In the genomic region with DNA sequence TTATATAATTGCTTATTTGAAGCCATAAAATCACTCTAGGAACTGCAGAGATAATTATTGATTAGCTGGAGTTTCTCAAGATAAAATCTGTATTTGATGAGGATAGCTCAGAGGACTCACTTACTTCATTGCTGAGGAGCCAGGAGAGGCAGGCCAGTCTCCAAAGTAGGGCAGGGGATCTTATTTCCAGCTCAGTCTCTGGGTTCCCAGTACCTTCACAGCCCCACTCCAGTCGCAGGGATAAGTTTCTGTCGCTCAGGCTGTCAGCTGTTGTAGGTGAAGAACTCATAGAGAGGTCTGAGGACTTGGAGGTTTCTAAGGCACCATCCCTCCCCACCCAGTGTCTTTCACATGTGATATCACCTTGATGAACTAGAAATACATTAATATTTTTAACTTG, we compare ENCODE assay signal across 16 mouse cellular contexts.
"Had no signal": no experiment of that assay in that cellular context is flagged by ENCODE, and none has a peak within 500 bp of the region (broad histone marks: within the 10 kb centered on the region; RNA-seq: fewer than 3 reads in every experiment).

No protein-coding gene starts in this region.

- H3K27ac ChIP-seq: neural tube, embryonic 13.5 days; neural tube, embryonic 15.5 days; stomach, embryonic 15.5 days; stomach, postnatal 0 days had no signal

- H3K4me3 ChIP-seq: neural tube, embryonic 13.5 days; neural tube, embryonic 15.5 days; stomach, embryonic 15.5 days had no signal

- H3K27me3 ChIP-seq: neural tube, embryonic 13.5 days; neural tube, embryonic 15.5 days; stomach, embryonic 15.5 days had no signal

- DNase-seq: retina, postnatal 1 day; right cerebral cortex, adult 18-20 months; right cerebral cortex, postnatal 14 days; right cerebral cortex, postnatal 25 days; right cerebral cortex, postnatal 4 days; spleen, adult 18-20 months; thymus, adult 18-20 months; thymus, adult 2 months; thymus, postnatal 14 days; thymus, postnatal 25 days; thymus, postnatal 36 days; thymus, postnatal 4 days had no signal
